Mouse (Mus musculus) 3134 (cell line): ENCODE data around the gene Tfg.
A peak's percentile ranks its signal among the peaks of the same experiment; 100 is the strongest.

ENCODE experiments used
- DNase-seq: peaks from one replicate; pipeline ENCODE4 v3.0.0-alpha.2; 2011; ENCODE audit warnings: low spot score; ENCODE audit not compliant: insufficient read length; ENCODE audit errors: extremely low read depth

Tfg gene

GRCm38 (mm10) chr16:56646382-56647172 lies 70.7 kb downstream of the Tfg start:
- peak; percentile 15 for DNase-seq

GRCm38 (mm10) chr16:56645251-56645650 lies 72.0 kb downstream of the Tfg start:
- DNase-seq, result no peak
